Mouse (Mus musculus) layer of hippocampus, adult 8-10 months (tissue): ENCODE data around the gene Camkmt. TPM values are rescaled to one million over a fixed set of nuclear protein-coding genes. Genes with fewer than 3 reads are reported as not detected.

Source experiments
- DNase-seq, 2 experiments: peaks; one replicate each; pipeline ENCODE4 v3.0.0; 2022; ENCODE audit warnings: low spot score in 2 of 2
- total RNA-seq, 4 experiments: library from RNA; stranded (reverse); gene quantifications; 2 replicates each; pipeline ENCODE4 v1.2.4; 2022

The Camkmt gene
- total RNA-seq, 4 experiments from 2014 or later: 11.8 to 15.6 (median 12.7) TPM

GRCm38 (mm10) chr17:85454419-85454983, 364.1 kb downstream of the Camkmt start:
- no peak for DNase-seq

- no peak for DNase-seq
Observed at GRCm38 (mm10) chr17:85455063-85455462, 364.7 kb downstream of the Camkmt start.

- no peak for DNase-seq
Observed at GRCm38 (mm10) chr17:85458075-85458474, 367.7 kb downstream of the Camkmt start.

- DNase-seq: no peak
Observed at GRCm38 (mm10) chr17:85458589-85458988, 368.2 kb downstream of the Camkmt start.

GRCm38 (mm10) chr17:85461577-85461976, 371.2 kb downstream of the Camkmt start:
- no peak for DNase-seq

GRCm38 (mm10) chr17:85463497-85464392, 373.4 kb downstream of the Camkmt start:
- DNase-seq: no peak

- DNase-seq: no peak
Observed at GRCm38 (mm10) chr17:85464466-85465411, 374.4 kb downstream of the Camkmt start.

GRCm38 (mm10) chr17:85469776-85470175, 379.4 kb downstream of the Camkmt start:
- DNase-seq: no peak

- no peak for DNase-seq
Observed at GRCm38 (mm10) chr17:85472687-85473202, 382.4 kb downstream of the Camkmt start.

- DNase-seq: no peak
Observed at GRCm38 (mm10) chr17:85473217-85473616, 382.9 kb downstream of the Camkmt start.

- no peak for DNase-seq
Observed at GRCm38 (mm10) chr17:85473881-85474280, 383.5 kb downstream of the Camkmt start.

GRCm38 (mm10) chr17:85481241-85481640, 390.9 kb downstream of the Camkmt start:
- DNase-seq: no peak

- no peak for DNase-seq
Observed at GRCm38 (mm10) chr17:85483086-85483485, 392.7 kb downstream of the Camkmt start.

GRCm38 (mm10) chr17:85484015-85484414, 393.7 kb downstream of the Camkmt start:
- no peak for DNase-seq

- DNase-seq: no peak
Observed at GRCm38 (mm10) chr17:85484526-85484925, 394.2 kb downstream of the Camkmt start.

- DNase-seq: no peak
Observed at GRCm38 (mm10) chr17:85485065-85485945, 395.0 kb downstream of the Camkmt start.

GRCm38 (mm10) chr17:85485946-85486533, 395.7 kb downstream of the Camkmt start:
- no peak for DNase-seq

GRCm38 (mm10) chr17:85486585-85487480, 396.5 kb downstream of the Camkmt start:
- DNase-seq: no peak

- DNase-seq: no peak
Observed at GRCm38 (mm10) chr17:85487531-85487930, 397.2 kb downstream of the Camkmt start.
